Mouse (Mus musculus) adipocyte (in vitro differentiated cells): ENCODE measurements around the gene Cilp2.

Experiments
- DNase-seq: peaks from one replicate; pipeline ENCODE4 v3.0.0-alpha.2; 2016; ENCODE audit warnings: low spot score

Gene Cilp2

DNA sequence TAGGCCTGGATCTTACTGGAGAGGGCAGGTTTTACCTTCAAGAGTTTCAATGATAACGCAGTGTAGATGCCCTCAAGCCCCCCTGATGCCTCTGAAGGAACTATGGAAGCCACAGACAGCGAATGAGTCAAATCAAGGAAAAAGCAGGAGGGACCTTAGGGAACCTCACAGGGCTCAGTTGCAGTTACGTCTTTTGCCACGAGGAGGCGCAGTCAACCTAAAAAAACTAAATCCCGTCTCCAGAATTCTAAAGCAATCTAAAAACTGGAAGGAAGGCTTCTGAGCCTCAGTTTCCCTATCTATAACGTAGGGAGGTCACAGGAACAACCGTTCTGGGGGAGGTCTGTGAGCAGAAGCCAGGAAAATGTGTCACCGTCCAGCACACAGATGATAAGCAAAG is 13.3 kb downstream of the Cilp2 start:
- DNase-seq = peak; percentile 84

DNA sequence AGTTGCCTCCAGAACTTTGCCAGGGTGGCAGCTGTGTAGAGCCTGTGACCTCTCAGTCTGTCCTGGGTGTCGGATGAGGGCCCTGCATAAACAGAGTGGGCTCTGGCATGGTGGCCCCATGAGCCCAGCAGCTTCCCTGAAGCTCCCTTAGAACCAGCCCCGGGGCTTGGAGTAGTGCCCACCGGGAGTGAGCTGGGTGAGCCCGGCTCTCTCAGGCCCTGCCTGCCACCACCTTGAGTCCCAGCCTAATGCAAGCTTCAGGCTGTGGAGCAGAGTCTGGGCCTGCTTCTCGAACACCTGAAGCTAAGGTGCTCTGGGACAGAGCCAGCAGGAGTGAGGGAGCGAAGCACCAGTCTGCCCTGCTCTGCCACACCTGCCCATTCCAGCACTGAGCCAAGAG is 16.6 kb downstream of the Cilp2 start:
- DNase-seq = no peak

DNA sequence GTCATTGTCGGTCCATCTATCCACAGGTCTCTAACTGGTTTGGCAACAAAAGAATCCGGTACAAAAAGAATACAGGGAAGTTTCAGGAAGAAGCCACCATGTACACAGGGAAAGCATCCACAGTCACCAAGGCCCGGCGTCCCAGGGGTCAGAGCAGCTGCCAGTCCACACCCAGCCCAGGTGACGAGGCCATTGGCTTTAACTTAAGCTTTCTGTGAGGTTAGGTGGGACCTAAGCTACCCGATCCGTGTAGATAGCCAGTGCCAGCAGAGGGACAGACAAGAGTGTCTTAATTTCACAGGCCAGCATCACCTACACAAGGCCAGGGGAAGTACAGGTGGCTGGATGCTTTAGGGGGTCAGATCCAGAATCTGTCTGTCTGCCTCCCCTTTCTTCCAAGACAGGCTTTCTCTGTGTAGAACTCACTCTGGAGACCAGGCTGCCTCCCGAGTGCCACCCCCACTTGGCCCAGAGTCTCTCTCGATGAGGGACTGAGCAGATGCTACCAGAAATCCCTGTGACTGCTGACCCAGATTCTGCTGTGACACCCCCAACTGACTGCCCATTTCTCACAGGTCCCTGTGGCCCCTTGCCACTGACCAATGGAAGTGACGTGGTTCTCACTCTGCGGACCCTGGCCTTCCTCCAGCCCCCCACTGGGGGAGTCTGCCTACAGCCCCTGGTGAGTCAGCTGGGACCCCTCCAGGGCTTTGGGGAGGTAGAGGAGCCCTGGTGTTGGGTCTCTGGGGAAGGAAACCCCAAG is 17.3 kb downstream of the Cilp2 start:
- DNase-seq = no peak

DNA sequence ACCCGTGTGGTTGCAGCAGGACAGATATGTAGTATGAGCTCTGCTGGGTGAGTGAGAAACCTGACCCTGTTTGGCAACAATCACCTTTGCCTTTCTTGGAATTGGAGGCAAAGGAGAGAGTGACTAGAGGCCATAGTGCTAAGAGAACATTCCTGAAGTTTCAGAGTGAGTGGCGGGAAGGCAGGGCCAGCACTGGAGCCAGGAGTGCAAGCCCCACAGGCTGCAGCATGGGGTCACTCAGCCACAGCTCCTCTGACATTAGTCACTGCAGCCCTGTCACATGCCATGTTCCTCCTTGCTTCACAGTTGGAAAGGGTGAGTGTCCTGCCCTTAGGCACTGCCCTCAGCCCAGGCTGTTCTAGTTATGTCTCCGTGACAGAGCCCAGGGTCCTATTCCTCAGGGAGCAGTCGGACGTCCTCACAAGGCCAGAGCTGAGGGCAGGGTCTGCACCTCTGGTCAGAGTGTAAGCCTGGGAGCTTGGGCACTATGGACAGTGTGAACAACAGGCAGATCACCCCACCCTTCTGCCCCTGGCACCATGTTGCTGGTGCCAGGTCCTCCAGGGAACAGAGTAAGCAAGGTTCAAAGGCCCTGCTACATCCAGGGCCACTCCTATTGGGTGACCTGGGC is 19.7 kb downstream of the Cilp2 start:
- peak; percentile 86 for DNase-seq

DNA sequence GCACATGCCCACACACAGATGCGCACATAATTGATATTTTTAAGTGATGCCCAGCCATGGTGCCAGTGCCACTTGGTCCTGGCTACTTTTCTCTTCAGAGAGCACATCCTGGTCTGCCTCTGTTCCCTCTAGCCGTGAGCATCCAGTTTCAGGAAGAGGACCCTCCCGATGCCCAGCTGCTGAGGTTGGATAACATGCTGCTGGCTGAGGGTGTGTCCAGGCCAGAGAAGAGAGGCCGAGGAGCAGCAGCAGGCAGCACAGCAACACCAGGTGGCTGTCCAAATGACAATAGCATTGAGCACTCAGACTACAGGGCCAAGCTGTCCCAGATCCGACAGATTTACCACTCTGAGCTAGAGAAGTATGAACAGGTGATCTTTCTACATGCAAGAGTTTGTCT is 23.3 kb downstream of the Cilp2 start:
- DNase-seq = no peak

DNA sequence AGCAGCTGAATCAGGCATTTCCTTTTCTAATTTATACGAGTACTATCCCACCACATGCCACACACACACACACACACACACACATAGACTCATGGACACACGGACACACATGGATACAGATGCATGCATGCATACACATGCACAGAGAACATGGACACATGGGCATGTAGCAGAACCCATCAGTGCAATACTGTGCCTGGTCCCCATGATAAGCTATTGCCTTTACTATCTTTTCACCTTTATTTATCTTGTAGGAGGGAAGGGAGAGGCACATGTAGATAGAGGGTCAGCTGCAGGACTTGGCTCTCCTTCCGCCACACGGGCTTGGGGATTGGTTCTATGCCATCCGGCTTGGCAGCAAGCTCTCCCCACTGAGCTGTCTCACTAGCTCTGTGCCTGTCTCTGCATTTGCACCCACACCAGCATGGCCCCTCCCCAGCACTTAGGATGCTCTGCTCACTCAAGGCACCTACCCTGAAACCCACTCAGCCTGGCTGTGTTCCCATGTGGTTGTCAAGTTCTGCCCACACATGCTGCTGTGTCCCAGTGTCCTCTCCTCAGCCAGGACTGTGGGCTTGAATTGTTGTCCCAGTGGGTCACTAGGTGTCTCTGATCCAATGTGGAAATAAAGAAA is 24.0 kb downstream of the Cilp2 start:
- DNase-seq = no peak

DNA sequence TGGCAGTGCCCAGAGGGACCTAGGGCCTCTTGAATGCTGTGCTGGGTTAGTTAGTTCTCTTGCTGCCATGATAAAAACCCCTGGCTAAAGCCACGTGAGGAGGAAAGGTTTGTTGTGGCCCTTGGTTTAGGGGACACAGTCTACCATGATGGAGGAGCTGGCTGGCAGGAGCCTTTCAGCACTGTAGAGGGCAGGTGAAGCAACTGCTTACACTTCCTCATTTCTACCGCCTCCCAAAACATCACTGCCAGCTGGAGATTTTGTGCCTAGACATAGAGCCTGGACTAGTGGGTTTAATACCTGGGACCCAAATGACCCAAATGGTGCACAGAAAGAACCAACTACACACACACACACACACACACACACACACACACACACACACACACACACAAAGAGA is 26.2 kb downstream of the Cilp2 start:
- no peak for DNase-seq

DNA sequence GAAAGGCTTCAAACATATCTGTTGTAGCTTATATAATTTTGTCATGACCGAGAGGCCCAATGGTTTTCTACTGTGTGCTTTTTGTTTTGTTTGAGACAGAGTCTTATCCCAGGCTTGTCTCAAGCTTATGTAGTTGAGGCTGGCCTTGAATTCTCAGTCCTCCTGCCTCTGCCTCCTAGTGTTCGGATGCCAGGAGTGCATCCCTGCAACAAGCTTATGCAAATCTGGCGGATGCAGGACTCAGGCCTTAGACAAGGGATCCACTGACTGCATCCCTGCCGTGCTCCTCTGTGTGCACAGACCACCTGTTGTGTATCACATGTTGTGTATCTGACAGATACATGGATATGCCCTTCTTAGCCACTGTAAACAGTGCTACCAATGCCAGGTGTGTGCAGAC is 26.7 kb downstream of the Cilp2 start:
- DNase-seq = no peak

DNA sequence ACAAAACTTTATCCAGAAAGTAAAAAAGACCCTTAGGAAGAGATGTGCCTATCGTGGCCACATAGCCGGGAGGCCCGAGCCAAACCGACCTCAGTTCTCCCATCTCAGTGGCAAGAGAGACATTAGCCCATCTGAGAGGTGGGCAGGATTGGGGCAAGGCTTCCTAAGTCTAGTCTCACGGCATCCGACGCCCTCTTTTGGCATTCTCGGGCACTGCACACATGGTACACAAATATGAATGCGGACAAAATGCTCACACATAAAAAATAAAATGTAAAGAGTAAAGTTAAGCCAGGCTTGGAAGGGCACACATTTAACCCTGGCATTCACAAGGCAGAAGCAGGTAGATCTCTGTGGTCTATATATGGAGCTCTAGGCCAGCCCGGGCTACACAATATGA is 33.6 kb downstream of the Cilp2 start:
- DNase-seq = no peak

DNA sequence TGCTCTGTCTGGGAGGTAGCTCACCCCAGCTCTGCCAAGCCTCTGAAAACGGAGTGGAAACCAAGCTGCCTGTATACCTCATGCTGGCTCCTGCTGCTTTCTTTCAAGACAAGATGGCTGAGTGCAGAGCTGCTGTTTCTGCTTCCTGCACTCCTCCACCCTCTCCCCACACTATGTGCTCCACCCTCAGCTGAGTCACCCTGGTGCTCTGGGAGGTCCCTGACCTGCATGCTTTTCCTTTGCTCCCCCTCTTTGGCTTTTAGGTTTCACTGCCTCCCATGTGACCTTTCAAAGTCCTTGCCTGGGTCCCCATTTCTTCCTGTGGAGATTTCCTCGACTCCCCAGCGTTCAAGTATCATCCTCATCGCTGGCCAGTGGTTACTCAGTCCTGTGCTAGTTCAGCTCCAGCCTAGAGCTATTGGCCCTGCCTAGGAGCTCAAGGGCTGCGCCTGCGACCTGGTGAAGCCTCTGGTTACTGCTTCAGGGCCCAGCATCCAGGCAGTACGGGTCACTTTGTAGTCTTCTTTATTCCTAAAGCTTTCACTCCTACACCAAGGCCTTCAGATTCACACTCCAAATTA is 36.5 kb downstream of the Cilp2 start:
- no peak for DNase-seq

DNA sequence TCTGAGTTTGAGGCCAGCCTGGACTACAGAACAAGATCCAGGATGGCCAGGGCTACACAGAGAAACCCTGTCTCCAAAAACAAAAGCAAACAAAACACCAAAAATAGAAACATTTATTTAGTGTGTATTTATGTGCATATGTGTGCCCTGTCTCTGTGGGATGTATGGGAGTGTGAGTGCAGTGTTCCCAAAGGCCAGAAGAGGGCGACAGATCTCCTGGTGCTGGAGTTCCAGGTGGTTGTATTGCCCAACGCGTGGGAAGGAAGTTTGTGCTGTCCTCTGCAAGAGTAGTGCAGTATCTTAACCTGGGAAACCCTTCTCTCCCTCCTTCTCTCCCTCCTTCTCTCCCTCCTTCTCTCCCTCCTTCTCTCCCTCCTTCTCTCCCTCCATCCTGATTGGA is 37.6 kb downstream of the Cilp2 start:
- no peak for DNase-seq

DNA sequence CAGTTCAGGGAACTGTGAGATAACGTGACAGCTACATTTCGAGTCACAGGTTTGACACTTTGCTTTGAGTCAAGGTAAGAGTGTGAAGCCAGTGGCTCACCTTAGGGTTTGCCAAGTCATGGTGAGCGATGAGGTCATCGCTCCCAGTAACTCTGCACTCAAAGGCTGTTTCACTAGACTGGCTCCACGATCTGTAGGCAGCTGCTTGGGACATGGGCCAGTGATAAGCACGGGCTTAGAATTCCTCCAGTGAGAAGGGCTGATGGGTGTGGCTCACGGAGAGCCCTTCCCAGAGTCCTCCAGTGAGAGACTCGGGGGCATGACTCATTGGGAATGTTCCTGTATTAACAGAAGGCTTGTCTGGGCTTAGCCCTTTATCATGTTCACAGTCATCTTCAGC is 38.5 kb downstream of the Cilp2 start:
- peak; percentile 49 for DNase-seq

DNA sequence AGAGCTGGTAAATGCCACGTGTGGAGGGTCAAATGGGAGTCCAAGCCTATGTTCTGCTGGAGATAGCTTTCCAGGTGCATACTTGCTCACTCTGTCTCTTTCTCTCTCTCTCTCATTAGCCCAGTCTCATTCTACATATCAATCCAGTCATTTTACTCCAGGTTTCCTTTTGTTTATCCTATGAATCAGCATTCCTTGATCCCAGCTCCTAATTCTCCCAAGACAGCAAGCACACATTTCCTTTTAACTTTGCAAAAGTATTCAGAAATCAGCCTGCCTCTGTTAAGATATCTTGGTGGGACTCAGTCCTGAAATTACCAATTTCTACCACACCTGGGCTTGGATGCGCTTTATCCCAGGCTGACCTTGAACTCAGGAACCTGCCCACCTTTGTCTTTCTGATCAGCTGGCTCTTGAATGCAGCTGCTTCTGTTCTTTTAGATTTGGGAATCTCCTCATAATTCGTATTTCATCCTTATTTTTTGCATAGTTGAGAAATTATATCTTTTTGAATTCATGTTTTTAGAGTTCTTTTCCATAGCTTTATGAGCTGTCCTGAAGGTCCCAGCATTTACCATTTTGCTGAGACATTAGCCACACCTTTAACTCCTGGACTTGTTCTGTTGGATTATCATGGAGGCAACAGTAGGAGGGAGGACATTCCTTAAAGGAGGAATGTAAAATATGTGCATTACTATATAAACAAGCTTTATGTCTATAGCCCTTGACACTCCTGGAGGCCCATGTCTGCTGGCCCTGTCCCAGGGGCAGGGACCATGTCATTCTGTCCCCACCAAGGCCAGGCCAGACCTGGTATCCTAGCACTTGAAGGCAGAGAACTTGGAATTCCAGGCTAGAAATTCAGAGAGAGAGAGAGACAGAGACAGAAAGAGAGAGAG is 40.1 kb downstream of the Cilp2 start:
- DNase-seq = no peak

DNA sequence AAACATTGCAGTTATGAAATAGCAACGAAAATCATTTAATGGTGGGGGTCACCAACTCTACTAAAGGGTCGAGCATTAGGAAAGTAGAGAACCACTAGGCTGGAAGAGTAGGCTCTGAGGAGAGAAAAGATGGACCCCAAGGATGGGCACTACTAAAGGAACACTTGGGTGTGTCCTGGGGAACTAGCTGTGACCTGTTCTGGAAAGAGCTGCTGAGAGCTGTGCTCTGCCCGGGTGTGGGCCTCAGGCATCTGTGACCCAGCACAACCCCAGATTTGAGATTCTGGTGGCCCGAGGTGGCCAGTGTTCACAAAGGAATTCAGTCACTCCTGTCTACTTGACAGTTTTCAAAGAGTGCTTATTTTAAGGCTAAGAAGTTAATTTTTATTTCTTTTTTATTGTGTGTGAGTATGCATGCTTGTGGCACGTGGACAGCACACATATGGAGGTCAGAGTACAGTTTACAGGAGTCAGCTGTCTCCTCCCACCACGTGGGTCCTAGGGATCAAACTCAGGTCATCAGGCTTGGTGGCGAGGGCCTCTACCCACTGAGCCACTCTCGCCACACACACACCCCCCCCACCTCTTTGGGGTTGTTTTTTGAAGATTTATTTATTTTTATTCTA is 50.3 kb downstream of the Cilp2 start:
- DNase-seq = no peak

DNA sequence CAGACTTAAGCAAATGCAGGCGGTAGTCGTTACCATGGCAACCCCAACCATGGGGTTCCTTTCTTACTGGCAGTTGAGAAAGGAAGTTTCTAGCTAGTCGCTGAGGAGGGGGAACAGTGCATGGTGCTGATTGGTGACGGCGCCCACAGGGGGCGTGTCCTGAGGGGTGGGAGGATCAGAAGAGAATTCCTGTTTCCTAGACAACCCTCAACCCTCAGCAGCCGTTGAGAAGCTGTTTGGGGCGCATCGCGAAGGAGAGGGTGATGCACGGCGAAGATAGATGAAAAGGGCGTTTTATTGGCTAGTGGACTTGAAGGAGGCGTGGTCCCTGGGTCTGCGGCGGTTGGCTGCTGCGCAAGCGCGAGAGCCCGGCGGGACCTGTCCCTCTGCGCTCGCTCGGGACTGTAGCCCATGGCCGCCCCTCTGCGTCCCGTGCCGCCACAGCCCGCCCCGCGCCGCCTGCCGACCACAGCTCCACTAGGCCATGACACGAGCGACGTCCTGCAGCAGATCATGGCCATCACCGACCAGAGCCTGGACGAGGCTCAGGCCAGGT is 55.1 kb downstream of the Cilp2 start, which contains the start of gene Pbx4:
Pbx4 (plus strand) TSS at position 194 of the 556 bp plus-strand sequence.
- no peak for DNase-seq
